Mouse (Mus musculus) hindbrain, embryonic 14.5 days (tissue): Measurements from ENCODE around the gene Mras. TPM values are rescaled to one million over a fixed set of nuclear protein-coding genes. Genes with fewer than 3 reads are reported as not detected.

Source experiments
- ATAC-seq: fragments of 200-750 bp; cut with Nextera tagmentation; 2 replicates; pipeline ENCODE4 v1.8.0; 2017; ENCODE audit warnings: moderate number of reproducible peaks, mild to moderate bottlenecking, moderate TSS enrichment, moderate library complexity; ENCODE audit not compliant: low FRiP score
- DNase-seq: peaks from one replicate; pipeline ENCODE4 v3.0.0-alpha.2; 2015; ENCODE audit warnings: low spot score
- H3K27ac ChIP-seq: fragments of 300-500 bp; sonication (generic); 2 replicates; pipeline ENCODE4 v1.5.1; 2014; ENCODE audit warnings: mild to moderate bottlenecking, moderate library complexity
- H3K27me3 ChIP-seq: fragments of 300-500 bp; sonication (generic); 2 replicates; pipeline ENCODE4 v1.6.1; 2014; ENCODE audit warnings: mild to moderate bottlenecking, low read length, mixed read lengths; ENCODE audit not compliant: control insufficient read depth, insufficient read depth
- H3K36me3 ChIP-seq: fragments of 300-500 bp; sonication (generic); replicated peaks from 2 replicates; pipeline ENCODE4 v1.6.1; 2014; ENCODE audit not compliant: control insufficient read depth, insufficient read depth
- H3K4me1 ChIP-seq: fragments of 300-500 bp; sonication (generic); replicated peaks from 2 replicates; pipeline ENCODE4 v1.6.1; 2014; ENCODE audit warnings: antibody characterized with exemption, low read length, mixed read lengths; ENCODE audit not compliant: control insufficient read depth, insufficient read depth
- H3K4me2 ChIP-seq: fragments of 300-500 bp; sonication (generic); replicated peaks from 2 replicates; pipeline ENCODE4 v1.6.1; 2014; ENCODE audit warnings: mild to moderate bottlenecking, moderate library complexity
- H3K4me3 ChIP-seq: fragments of 300-500 bp; sonication (generic); replicated peaks from 2 replicates; pipeline ENCODE4 v1.5.1; 2014; ENCODE audit warnings: mild to moderate bottlenecking, low read length
- H3K9ac ChIP-seq: fragments of 300-500 bp; sonication (generic); 2 replicates; pipeline ENCODE4 v1.6.1; 2014
- H3K9me3 ChIP-seq: fragments of 300-500 bp; sonication (generic); 2 replicates; pipeline ENCODE4 v1.6.1; 2016; ENCODE audit warnings: low read length; ENCODE audit not compliant: control insufficient read depth
- WGBS: fragments of 180-500 bp; shearing (Covaris S2); extraction: QIAGEN DNeasy Blood & Tissue Kit; methylation state at CpG from one replicate; pipeline ENCODE4 v1.1.7; 2014; 5-methylcytosine and 5-hydroxymethylcytosine counted together
- polyA plus RNA-seq: library from polyadenylated mRNA; unstranded; fragments of >200 nt; fragmentation: Nextera tagmentation; extraction: Ambion mirVana; gene quantifications from 2 replicates; pipeline ENCODE4 v1.2.1, GENCODE M21; 2014

Gene Mras
- polyA plus RNA-seq, 1 experiment from 2014 or later: 55.3 TPM

- Histone ChIP-seq H3K4me2 (no peak overlapping the region), H3K27me3 (no peaks in the 10 kb centered on the region), H3K27ac (no peak overlapping the region), H3K36me3 (no peaks in the 10 kb centered on the region), H3K9ac (no peak overlapping the region), H3K4me1 (no peaks in the 10 kb centered on the region), H3K9me3 (no peaks in the 10 kb centered on the region), H3K4me3 (no peak overlapping the region)
- WGBS: 31% methylated on average over 8 of the region's 8 CpGs
- peak; percentile 40 for DNase-seq
- ATAC-seq: peak; percentile 21; the same call in 1 of the 2 replicates
Measured at GRCm38 (mm10) chr9:99444590-99445178, 7.5 kb upstream of the Mras start.

GRCm38 (mm10) chr9:99441647-99442433 is 4.7 kb upstream of the Mras start:
- 95% methylated on average over 4 of the region's 4 CpGs for WGBS
- peaks cover 15% of the 10 kb centered on the region; the same call in 1 of the 2 replicates for H3K27me3 ChIP-seq
- H3K9ac ChIP-seq: no peak overlapping the region
- H3K9me3 ChIP-seq: no peaks in the 10 kb centered on the region
- H3K36me3 ChIP-seq: no peaks in the 10 kb centered on the region
- DNase-seq (no peak), ATAC-seq (peak; percentile 35; the same call in 1 of the 2 replicates)
- no peak overlapping the region for H3K4me2 ChIP-seq
- H3K27ac ChIP-seq: no peak overlapping the region
- H3K4me1 ChIP-seq: 0 out of 2 replicates have a peak, but pooled peaks cover 4% of the 10 kb centered on the region
- no peak overlapping the region for H3K4me3 ChIP-seq

- Histone ChIP-seq H3K4me1 (0 out of 2 replicates have a peak, but pooled peaks cover 4% of the 10 kb centered on the region), H3K36me3 (no peaks in the 10 kb centered on the region), H3K9me3 (no peaks in the 10 kb centered on the region), H3K27me3 (peaks cover 15% of the 10 kb centered on the region; the same call in 1 of the 2 replicates), H3K9ac (no peak overlapping the region), H3K4me3 (no peak overlapping the region), H3K4me2 (no peak overlapping the region), H3K27ac (no peak overlapping the region)
- ATAC-seq (no peak), DNase-seq (no peak)
- 68% methylated on average over 5 of the region's 5 CpGs for WGBS
Measured at GRCm38 (mm10) chr9:99440941-99441340, 3.8 kb upstream of the Mras start.

GRCm38 (mm10) chr9:99439064-99439463 is 1.9 kb upstream of the Mras start:
- H3K9ac ChIP-seq: no peak overlapping the region
- DNase-seq (no peak), ATAC-seq (no peak)
- peaks cover 14% of the 10 kb centered on the region for H3K4me1 ChIP-seq
- 69% methylated on average over 8 of the region's 8 CpGs for WGBS
- no peak overlapping the region for H3K4me3 ChIP-seq
- H3K36me3 ChIP-seq: no peaks in the 10 kb centered on the region
- H3K27ac ChIP-seq: no peak overlapping the region
- peaks cover 15% of the 10 kb centered on the region; the same call in 1 of the 2 replicates for H3K27me3 ChIP-seq
- no peak overlapping the region for H3K4me2 ChIP-seq
- no peaks in the 10 kb centered on the region for H3K9me3 ChIP-seq

GRCm38 (mm10) chr9:99437781-99438565 is 792 bp upstream of the Mras start:
- H3K27me3 ChIP-seq: peaks cover 15% of the 10 kb centered on the region; the same call in 1 of the 2 replicates
- H3K4me3 ChIP-seq: no peak overlapping the region
- H3K9me3 ChIP-seq: no peaks in the 10 kb centered on the region
- no peaks in the 10 kb centered on the region for H3K36me3 ChIP-seq
- ATAC-seq (no peak), DNase-seq (no peak)
- 83% methylated on average over 12 of the region's 12 CpGs for whole genome bisulfite sequencing
- H3K4me2 ChIP-seq: peak overlapping the region; percentile 24; the same call in 1 of the 2 replicates
- no peak overlapping the region for H3K27ac ChIP-seq
- no peak overlapping the region for H3K9ac ChIP-seq
- peaks cover 25% of the 10 kb centered on the region for H3K4me1 ChIP-seq

GRCm38 (mm10) chr9:99436182-99437030 is 775 bp downstream of the Mras start:
- peaks cover 15% of the 10 kb centered on the region; the same call in 1 of the 2 replicates for H3K27me3 ChIP-seq
- 2% methylated on average over 62 of the region's 86 CpGs for WGBS
- H3K9me3 ChIP-seq: no peaks in the 10 kb centered on the region
- H3K4me3 ChIP-seq: peak overlapping the region; percentile 80
- H3K9ac ChIP-seq: peak overlapping the region; percentile 91
- DNase-seq (peak; percentile 67), ATAC-seq (peak; percentile 73)
- H3K27ac ChIP-seq: peak overlapping the region; percentile 87
- H3K36me3 ChIP-seq: no peaks in the 10 kb centered on the region
- H3K4me1 ChIP-seq: peaks cover 27% of the 10 kb centered on the region
- peak overlapping the region; percentile 72 for H3K4me2 ChIP-seq

GRCm38 (mm10) chr9:99435619-99436181 is 1.5 kb downstream of the Mras start:
- DNase-seq (peak; percentile 72), ATAC-seq (peak; percentile 29)
- Histone ChIP-seq H3K36me3 (no peaks in the 10 kb centered on the region), H3K4me3 (peak overlapping the region; percentile 80), H3K27ac (peak overlapping the region; percentile 87), H3K9ac (peak overlapping the region; percentile 91), H3K4me2 (peak overlapping the region; percentile 72), H3K4me1 (peaks cover 27% of the 10 kb centered on the region), H3K9me3 (no peaks in the 10 kb centered on the region), H3K27me3 (peaks cover 15% of the 10 kb centered on the region; the same call in 1 of the 2 replicates)
- 8% methylated on average over 16 of the region's 16 CpGs for WGBS

GRCm38 (mm10) chr9:99434892-99435618 is 2.1 kb downstream of the Mras start:
- ATAC-seq (peak; percentile 44; the same call in 1 of the 2 replicates), DNase-seq (no peak)
- Histone ChIP-seq H3K4me1 (peaks cover 27% of the 10 kb centered on the region), H3K27me3 (peaks cover 15% of the 10 kb centered on the region; the same call in 1 of the 2 replicates), H3K4me3 (peak overlapping the region; percentile 80), H3K27ac (peak overlapping the region; percentile 87), H3K9me3 (no peaks in the 10 kb centered on the region), H3K36me3 (no peaks in the 10 kb centered on the region), H3K4me2 (peak overlapping the region; percentile 72), H3K9ac (peak overlapping the region; percentile 91)
- 16% methylated on average over 14 of the region's 14 CpGs for WGBS
